Mouse (Mus musculus) kidney, adult 2 months (tissue): Measurements from ENCODE around the gene Tcf7. TPM values are rescaled to one million over a fixed set of nuclear protein-coding genes. Genes with fewer than 3 reads are reported as not detected.

Experiments used
- DNase-seq: peaks from one replicate; pipeline ENCODE4 v3.0.0; 2021
- H3K27ac ChIP-seq: fragments of 200-500 bp; 2 replicates; pipeline ENCODE4 v1.5.1; 2012; ENCODE audit warnings: low read depth, low read length, control low read depth, inconsistent platforms; ENCODE audit not compliant: insufficient read depth
- H3K27me3 ChIP-seq: fragments of 200-500 bp; replicated peaks from 2 replicates; pipeline ENCODE4 v1.6.1; 2012; ENCODE audit warnings: mild to moderate bottlenecking, moderate library complexity, low read length, inconsistent platforms; ENCODE audit not compliant: control insufficient read depth, insufficient read depth
- H3K36me3 ChIP-seq: fragments of 200-500 bp; 2 replicates; pipeline ENCODE4 v1.6.1; 2012; ENCODE audit warnings: mild to moderate bottlenecking, moderate library complexity, low read length, inconsistent platforms; ENCODE audit not compliant: control insufficient read depth, insufficient read depth
- H3K4me1 ChIP-seq: fragments of 200-500 bp; 2 replicates; pipeline ENCODE4 v1.6.1; 2011; ENCODE audit warnings: low read length; ENCODE audit not compliant: control insufficient read depth, insufficient read depth
- H3K4me3 ChIP-seq: fragments of 200-500 bp; 2 replicates; pipeline ENCODE4 v1.5.1; 2011; ENCODE audit warnings: mild to moderate bottlenecking, low read depth, low read length, control low read depth; ENCODE audit not compliant: insufficient read depth
- CTCF ChIP-seq: fragments of 200-500 bp; conservative IDR thresholded peaks from 2 replicates; pipeline ENCODE4 v1.5.1; 2011; ENCODE audit warnings: low read depth, mild to moderate bottlenecking, control low read depth, low read length, moderate library complexity, mixed read lengths; ENCODE audit not compliant: insufficient read depth, insufficient read length
- POLR2A ChIP-seq: fragments of 200-500 bp; IDR thresholded peaks from one replicate; pipeline ENCODE4 v1.6.1; 2011; ENCODE audit warnings: low read depth, low read length, control low read depth
- WGBS: fragments of 180-500 bp; shearing (Covaris S2); methylation state at CpG from one replicate; pipeline ENCODE4 v1.1.7; 2018; 5-methylcytosine and 5-hydroxymethylcytosine counted together
- polyA plus RNA-seq: library from polyadenylated mRNA; depleted of rRNA; stranded (reverse); fragments of >200 nt; gene quantifications from 2 replicates; pipeline ENCODE4 v1.2.3, GENCODE M21; 2012

The Tcf7 gene
- polyA plus RNA-seq, 1 experiment = 13.2 TPM

- Histone ChIP-seq H3K4me3 (no peak overlapping the region), H3K4me1 (no peaks in the 10 kb centered on the region), H3K36me3 (no peaks in the 10 kb centered on the region), H3K27me3 (no peaks in the 10 kb centered on the region), H3K27ac (no peak overlapping the region)
- 21% methylated on average over 26 of the region's 26 CpGs for WGBS
- TF ChIP-seq POLR2A = no peak
- no peak; the same call in 1 of the 2 replicates for TF ChIP-seq CTCF
- peak; percentile 39 for DNase-seq
Measured at GRCm38 (mm10) chr11:52314102-52314793, 31.4 kb upstream of the Tcf7 start.

DNA sequence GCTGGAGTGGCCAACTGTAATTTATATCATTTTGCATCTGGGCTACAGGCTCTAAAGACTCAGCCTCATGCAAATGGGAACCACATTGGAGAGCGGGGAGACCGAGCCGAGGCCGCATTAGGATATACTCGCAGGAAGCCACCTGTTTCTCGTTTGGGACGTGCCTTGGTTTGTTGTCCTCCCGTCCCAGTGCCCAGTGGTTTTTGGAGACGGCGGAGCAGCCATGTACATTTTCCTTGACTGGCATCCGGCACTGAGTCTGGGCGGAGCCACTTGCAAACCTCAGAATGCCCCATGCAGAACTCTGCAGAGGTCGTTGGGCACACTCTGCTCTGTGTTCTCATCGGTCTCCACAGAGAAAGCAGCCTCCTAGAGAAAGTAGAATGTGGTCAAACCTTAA is 27.9 kb upstream of the Tcf7 start:
- H3K36me3 ChIP-seq = no peaks in the 10 kb centered on the region
- H3K4me3 ChIP-seq = no peak overlapping the region
- no peaks in the 10 kb centered on the region for H3K4me1 ChIP-seq
- H3K27me3 ChIP-seq = no peaks in the 10 kb centered on the region
- DNase-seq = no peak
- 77% methylated on average over 14 of the region's 14 CpGs for WGBS
- H3K27ac ChIP-seq = no peak overlapping the region
- TF ChIP-seq POLR2A (no peak), CTCF (no peak)

- Histone ChIP-seq H3K4me1 (no peaks in the 10 kb centered on the region), H3K27ac (no peak overlapping the region), H3K4me3 (no peak overlapping the region), H3K36me3 (no peaks in the 10 kb centered on the region), H3K27me3 (no peaks in the 10 kb centered on the region)
- no peak for DNase-seq
- TF ChIP-seq CTCF = no peak
- TF ChIP-seq POLR2A = no peak
- 77% methylated on average over 3 of the region's 3 CpGs for WGBS
Measured at GRCm38 (mm10) chr11:52309487-52309886, 26.7 kb upstream of the Tcf7 start.

DNA sequence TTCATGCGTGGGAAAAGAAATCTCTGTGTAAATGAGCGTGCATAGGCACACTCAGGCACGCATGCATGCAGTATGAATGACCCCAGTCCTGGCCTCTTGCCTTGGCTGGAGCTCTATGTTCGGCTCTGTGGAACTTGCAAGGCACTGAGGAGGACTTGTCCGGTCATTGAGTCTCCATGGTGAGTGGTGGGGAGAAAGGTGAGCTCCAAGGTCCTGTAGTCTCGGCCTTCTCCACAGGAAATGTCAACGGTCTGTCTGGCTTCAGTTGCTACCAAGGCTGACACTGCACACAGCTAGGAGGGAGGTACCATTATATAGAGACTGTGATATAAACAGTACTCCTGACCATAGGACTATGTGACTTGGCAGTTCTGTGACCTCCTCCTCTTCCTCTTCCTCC is 23.6 kb upstream of the Tcf7 start:
- Histone ChIP-seq H3K27me3 (no peaks in the 10 kb centered on the region), H3K4me3 (no peak overlapping the region), H3K36me3 (no peaks in the 10 kb centered on the region), H3K27ac (no peak overlapping the region), H3K4me1 (no peaks in the 10 kb centered on the region)
- no peak for TF ChIP-seq CTCF
- DNase-seq = no peak
- 73% methylated on average over 7 of the region's 7 CpGs for WGBS

GRCm38 (mm10) chr11:52305266-52305665 is 22.5 kb upstream of the Tcf7 start:
- 68% methylated on average over 4 of the region's 4 CpGs for WGBS
- Histone ChIP-seq H3K4me1 (no peaks in the 10 kb centered on the region), H3K4me3 (no peak overlapping the region), H3K27ac (no peak overlapping the region), H3K27me3 (no peaks in the 10 kb centered on the region), H3K36me3 (no peaks in the 10 kb centered on the region)
- TF ChIP-seq POLR2A (no peak), CTCF (no peak)
- no peak for DNase-seq

GRCm38 (mm10) chr11:52302668-52303067 is 19.9 kb upstream of the Tcf7 start:
- 88% methylated on average over 3 of the region's 3 CpGs for WGBS
- Histone ChIP-seq H3K4me1 (no peaks in the 10 kb centered on the region), H3K4me3 (no peak overlapping the region), H3K36me3 (no peaks in the 10 kb centered on the region), H3K27me3 (no peaks in the 10 kb centered on the region), H3K27ac (no peak overlapping the region)
- TF ChIP-seq POLR2A (no peak), CTCF (no peak)
- DNase-seq = no peak

DNA sequence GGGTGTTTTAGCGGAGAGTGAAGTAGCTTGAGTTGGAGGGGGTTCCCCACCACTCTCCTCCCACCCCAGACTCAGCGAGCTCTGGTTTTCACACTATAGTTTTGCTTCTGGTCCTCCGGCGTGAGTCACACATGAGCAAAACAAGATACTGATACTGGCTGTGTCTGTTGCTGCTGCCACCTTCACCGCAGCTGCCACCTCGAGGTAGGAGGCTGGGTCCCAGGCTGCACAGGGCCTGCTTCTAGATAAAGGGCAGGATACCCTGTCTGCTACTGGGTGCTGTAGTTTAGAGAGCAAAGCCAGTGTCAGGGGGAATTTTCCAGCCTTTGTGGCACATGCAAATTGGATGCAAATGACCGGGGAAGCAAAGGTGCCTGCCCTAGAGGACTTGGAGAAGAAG is 16.9 kb upstream of the Tcf7 start:
- no peak overlapping the region for H3K27ac ChIP-seq
- DNase-seq = no peak
- 76% methylated on average over 7 of the region's 7 CpGs for WGBS
- no peaks in the 10 kb centered on the region for H3K4me1 ChIP-seq
- no peaks in the 10 kb centered on the region for H3K27me3 ChIP-seq
- no peak for TF ChIP-seq CTCF
- TF ChIP-seq POLR2A = no peak
- no peaks in the 10 kb centered on the region for H3K36me3 ChIP-seq
- H3K4me3 ChIP-seq = no peak overlapping the region
